Comparison of ENCODE assay signal across 8 mouse cellular contexts in the genomic region with DNA sequence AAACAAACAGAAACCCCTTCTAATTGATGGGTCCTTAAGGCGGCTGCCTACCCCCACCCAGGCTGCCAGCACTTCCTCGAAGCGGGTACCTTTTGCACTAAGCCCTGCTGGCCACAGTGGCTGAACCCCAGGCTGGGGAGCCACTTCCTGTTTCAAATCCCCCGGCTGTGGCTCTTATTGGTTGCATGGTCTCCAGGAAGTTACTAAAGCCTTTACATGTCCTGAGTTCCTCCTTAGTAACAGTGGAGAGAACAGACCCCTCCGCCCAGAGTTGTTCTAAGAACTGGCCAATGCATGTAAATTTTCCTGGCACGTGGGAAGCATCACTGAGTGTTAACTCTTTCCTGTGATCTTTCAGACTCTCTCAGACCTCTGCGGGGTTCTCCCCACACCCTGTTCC. TPM values are rescaled to one million over a fixed set of nuclear protein-coding genes. Genes with fewer than 3 reads are reported as not detected.
DNase-seq lines count a peak whose midpoint lies in the region; ATAC-seq and TF ChIP-seq lines count a peak whose summit lies in the region.

No protein-coding gene starts in this region.

- H3K9me3 ChIP-seq in hindbrain, embryonic 12.5 days (replicated peaks) = no peaks in the 10 kb centered on the region
- no peaks in the 10 kb centered on the region for H3K9me3 ChIP-seq in lung, postnatal 0 days (ENCODE audit: low read length)

- no peaks in the 10 kb centered on the region for H3K27me3 ChIP-seq in hindbrain, embryonic 12.5 days
- H3K27me3 ChIP-seq in lung, postnatal 0 days (replicated peaks; ENCODE audit: insufficient read depth, low read length) = no peaks in the 10 kb centered on the region

- H3K4me1 ChIP-seq in cortical plate, adult 2 months (ENCODE audit: control insufficient read depth, insufficient read depth, low read length) = peaks cover 3% of the 10 kb centered on the region; the same call in 1 of the 2 replicates
- peaks cover 47% of the 10 kb centered on the region for H3K4me1 ChIP-seq in hindbrain, embryonic 12.5 days
- peaks cover 11% of the 10 kb centered on the region for H3K4me1 ChIP-seq in lung, postnatal 0 days (ENCODE audit: insufficient read depth, low read depth, low read length)

- peak; percentile 34 for DNase-seq in embryo, embryonic 11 days
- no peak for DNase-seq in embryo, embryonic 10 days (ENCODE audit: low spot score)
- peak; percentile 89 for DNase-seq in lung, postnatal 0 days (ENCODE audit: low spot score)
- DNase-seq in spleen, adult 18-20 months = peak; percentile 72 to 77
- DNase-seq in urinary bladder, postnatal 14 days (ENCODE audit: low spot score) = no peak
- no peak for DNase-seq in ovary, postnatal 14 days (ENCODE audit: low spot score)

- H3K9ac ChIP-seq in hindbrain, embryonic 12.5 days = peak overlapping the region; percentile 54; the same call in 1 of the 2 replicates
- no peak overlapping the region for H3K9ac ChIP-seq in lung, postnatal 0 days (replicated peaks; ENCODE audit: low read depth)

- TF ChIP-seq CTCF in cortical plate, adult 2 months (IDR thresholded peaks at IDR 0.05; ENCODE audit: extremely low read depth, insufficient read depth, low read length) = no peak
- TF ChIP-seq CTCF in lung, postnatal 0 days (IDR thresholded peaks at IDR 0.05) = no peak

- no peak overlapping the region for H3K27ac ChIP-seq in cortical plate, adult 2 months (ENCODE audit: insufficient read depth, low read length)
- H3K27ac ChIP-seq in hindbrain, embryonic 12.5 days = peak overlapping the region; percentile 0; the same call in 1 of the 2 replicates
- peak overlapping the region; percentile 47 for H3K27ac ChIP-seq in lung, postnatal 0 days (ENCODE audit: low read length)

- ATAC-seq in hindbrain, embryonic 12.5 days (ENCODE audit: low FRiP score) = no peak
- ATAC-seq in lung, postnatal 0 days = peak; percentile 58

- peaks cover 76% of the 10 kb centered on the region for H3K36me3 ChIP-seq in hindbrain, embryonic 12.5 days
- peaks cover 19% of the 10 kb centered on the region for H3K36me3 ChIP-seq in lung, postnatal 0 days (ENCODE audit: insufficient read depth, low read length)

- peak overlapping the region; percentile 62 for H3K4me2 ChIP-seq in hindbrain, embryonic 12.5 days (replicated peaks)
- H3K4me2 ChIP-seq in lung, postnatal 0 days (replicated peaks; ENCODE audit: low read depth, low read length) = peak overlapping the region; percentile 53

- WGBS in hindbrain, embryonic 12.5 days = 51% methylated on average over 7 of the region's 7 CpGs
- 13% methylated on average over 7 of the region's 7 CpGs for WGBS in lung, postnatal 0 days

- H3K4me3 ChIP-seq in cortical plate, adult 2 months (ENCODE audit: insufficient read depth, low read length) = peak overlapping the region; percentile 34; the same call in 1 of the 2 replicates
- peak overlapping the region; percentile 35; the same call in 1 of the 2 replicates for H3K4me3 ChIP-seq in hindbrain, embryonic 12.5 days
- peak overlapping the region; percentile 26; the same call in 1 of the 2 replicates for H3K4me3 ChIP-seq in lung, postnatal 0 days (ENCODE audit: low read depth, low read length)

- peak; percentile 7; the same call in 1 of the 2 replicates for TF ChIP-seq EP300 in lung, postnatal 0 days (IDR thresholded peaks at IDR 0.05)

- no peak for TF ChIP-seq POLR2A in cortical plate, adult 2 months (IDR thresholded peaks at IDR 0.05; ENCODE audit: extremely low read depth, insufficient read depth, low read length)

RNA-seq across cellular contexts. Expression of gene Setd1b, which starts 9.1 kb away (rescaled TPM):
- 8.4 and 9.2 TPM in 2 replicates for polyA plus RNA-seq in cortical plate, adult 2 months (2012; rRNA removed)
- 13.8 and 14.3 TPM in 2 replicates for polyA plus RNA-seq in hindbrain, embryonic 12.5 days (2016; fragmentation: Nextera tagmentation; extraction: Ambion mirVana)
- 6.2 and 7.2 TPM in 2 replicates for polyA plus RNA-seq in lung, postnatal 0 days (2015; fragmentation: Nextera tagmentation; extraction: Ambion mirVana)

RNA-seq across cellular contexts. Expression of gene Psmd9, which starts 18.1 kb away (rescaled TPM):
- 27.1 and 27.9 TPM in 2 replicates for polyA plus RNA-seq in cortical plate, adult 2 months (2012; rRNA removed)
- 70.2 and 74.6 TPM in 2 replicates for polyA plus RNA-seq in hindbrain, embryonic 12.5 days (2016; fragmentation: Nextera tagmentation; extraction: Ambion mirVana)
- 61.3 and 62.0 TPM in 2 replicates for polyA plus RNA-seq in lung, postnatal 0 days (2015; fragmentation: Nextera tagmentation; extraction: Ambion mirVana)

RNA-seq across cellular contexts. Expression of gene Rhof, which starts 18.6 kb away (rescaled TPM):
- 47.4 and 48.1 TPM in 2 replicates for polyA plus RNA-seq in cortical plate, adult 2 months (2012; rRNA removed)
- polyA plus RNA-seq in hindbrain, embryonic 12.5 days (2016; fragmentation: Nextera tagmentation; extraction: Ambion mirVana) = 2.6 and 2.8 TPM in 2 replicates
- 12.4 and 16.8 TPM in 2 replicates for polyA plus RNA-seq in lung, postnatal 0 days (2015; fragmentation: Nextera tagmentation; extraction: Ambion mirVana)

RNA-seq across cellular contexts. Expression of gene Hpd, which starts 31.4 kb away (rescaled TPM):
- polyA plus RNA-seq in cortical plate, adult 2 months (2012; rRNA removed) = not detected in 2 replicates
- polyA plus RNA-seq in hindbrain, embryonic 12.5 days (2016; fragmentation: Nextera tagmentation; extraction: Ambion mirVana) = not detected in 2 replicates
- 0.19 TPM in 1 of 2 replicates, not detected in the other for polyA plus RNA-seq in lung, postnatal 0 days (2015; fragmentation: Nextera tagmentation; extraction: Ambion mirVana)

Comparison
In these comparisons a context has a peak if more than half of its experiments do, and no peak if none do; other contexts are left out.
1. DNase-seq: peak in embryo, embryonic 11 days (single experiment), lung, postnatal 0 days (single experiment) and spleen, adult 18-20 months (2 of 2); none in embryo, embryonic 10 days (single experiment), urinary bladder, postnatal 14 days (single experiment) and ovary, postnatal 14 days (single experiment).
2. Peak in every context shown above with its lines, with median percentiles within 50 percentile points of each other: H3K4me3 ChIP-seq.